Mouse (Mus musculus) testis, adult 2 months (tissue): ENCODE data around the gene Gm10645.

Experiments
- CTCF ChIP-seq: fragments of 200-500 bp; IDR thresholded peaks from 2 replicates; pipeline ENCODE4 v1.5.1; 2012; ENCODE audit warnings: low read depth, mild to moderate bottlenecking, inconsistent platforms, low read length, moderate library complexity; ENCODE audit not compliant: control insufficient read depth, insufficient read depth, insufficient replicate concordance
- POLR2A ChIP-seq: fragments of 200-500 bp; IDR thresholded peaks from 2 replicates; pipeline ENCODE4 v1.6.1; 2012; ENCODE audit warnings: low read depth, mild to moderate bottlenecking, inconsistent platforms, low read length, moderate library complexity; ENCODE audit not compliant: control insufficient read depth

- no peak for TF ChIP-seq CTCF
- TF ChIP-seq POLR2A, result no peak
These were observed 9.7 kb upstream of the Gm10645 start for GRCm38 (mm10) chr8:83175680-83176079.
